Mouse (Mus musculus) urinary bladder, adult 18-20 months (tissue): Measurements from ENCODE around the gene Scp2.

Experiments
- DNase-seq, 2 experiments: peaks; one replicate each; pipeline ENCODE4 v3.0.0; 2022; ENCODE audit warnings: low spot score in 2 of 2, mixed read lengths in 2 of 2

Gene Scp2

GRCm38 (mm10) chr4:108018241-108018923 is 126.4 kb downstream of the Scp2 start:
- no peak for DNase-seq

GRCm38 (mm10) chr4:108017839-108018238 is 127.0 kb downstream of the Scp2 start:
- no peak for DNase-seq

- DNase-seq, result no peak
These were observed 128.5 kb downstream of the Scp2 start for GRCm38 (mm10) chr4:108016321-108016720.

- DNase-seq, result peak; percentile 44 to 76
These were observed 129.6 kb downstream of the Scp2 start for GRCm38 (mm10) chr4:108015067-108015765.

GRCm38 (mm10) chr4:108014466-108014865 is 130.3 kb downstream of the Scp2 start:
- DNase-seq, result no peak

GRCm38 (mm10) chr4:108008541-108008940 is 136.3 kb downstream of the Scp2 start:
- no peak for DNase-seq

GRCm38 (mm10) chr4:108007532-108008103 is 137.2 kb downstream of the Scp2 start:
- DNase-seq, result no peak

GRCm38 (mm10) chr4:108005328-108005727 is 139.5 kb downstream of the Scp2 start:
- no peak for DNase-seq

- DNase-seq, result peak in 1 of 2 experiments; percentile 52
These were observed 145.4 kb downstream of the Scp2 start for GRCm38 (mm10) chr4:107999380-107999779.

GRCm38 (mm10) chr4:107998641-107999332 is 146.0 kb downstream of the Scp2 start:
- DNase-seq, result peak in 1 of 2 experiments; percentile 59

- DNase-seq, result peak in 1 of 2 experiments; percentile 39
These were observed 148.3 kb downstream of the Scp2 start for GRCm38 (mm10) chr4:107996418-107996986.

- DNase-seq, result no peak
These were observed 149.1 kb downstream of the Scp2 start for GRCm38 (mm10) chr4:107995727-107996126.

- no peak for DNase-seq
These were observed 149.8 kb downstream of the Scp2 start for GRCm38 (mm10) chr4:107995011-107995410.
